Mouse (Mus musculus): ENCODE results near the gene Banp.
A peak's percentile ranks its signal among the peaks of the same experiment; 100 is the strongest.

Banp gene

DNA sequence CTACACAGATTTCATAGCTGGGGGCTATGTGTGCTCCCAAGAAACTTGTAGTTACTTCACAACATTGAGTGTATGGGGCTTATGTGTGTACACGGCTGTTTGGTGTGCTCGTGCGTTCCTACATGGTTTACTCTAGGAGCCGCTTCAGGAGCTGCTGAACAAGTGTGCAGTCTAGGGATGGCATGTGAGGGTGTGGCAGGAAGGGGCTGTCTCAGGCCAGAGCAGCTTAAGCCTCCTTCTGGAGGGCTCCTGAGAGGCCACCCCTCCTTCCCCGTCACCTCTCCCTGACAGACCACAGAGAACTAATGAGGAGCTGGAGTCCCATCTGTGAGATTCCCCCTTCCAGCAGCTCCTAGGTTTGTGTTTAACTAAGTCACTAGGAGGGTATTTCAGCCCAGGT lies 38.3 kb downstream of the Banp start:
- no peak for DNase-seq

DNA sequence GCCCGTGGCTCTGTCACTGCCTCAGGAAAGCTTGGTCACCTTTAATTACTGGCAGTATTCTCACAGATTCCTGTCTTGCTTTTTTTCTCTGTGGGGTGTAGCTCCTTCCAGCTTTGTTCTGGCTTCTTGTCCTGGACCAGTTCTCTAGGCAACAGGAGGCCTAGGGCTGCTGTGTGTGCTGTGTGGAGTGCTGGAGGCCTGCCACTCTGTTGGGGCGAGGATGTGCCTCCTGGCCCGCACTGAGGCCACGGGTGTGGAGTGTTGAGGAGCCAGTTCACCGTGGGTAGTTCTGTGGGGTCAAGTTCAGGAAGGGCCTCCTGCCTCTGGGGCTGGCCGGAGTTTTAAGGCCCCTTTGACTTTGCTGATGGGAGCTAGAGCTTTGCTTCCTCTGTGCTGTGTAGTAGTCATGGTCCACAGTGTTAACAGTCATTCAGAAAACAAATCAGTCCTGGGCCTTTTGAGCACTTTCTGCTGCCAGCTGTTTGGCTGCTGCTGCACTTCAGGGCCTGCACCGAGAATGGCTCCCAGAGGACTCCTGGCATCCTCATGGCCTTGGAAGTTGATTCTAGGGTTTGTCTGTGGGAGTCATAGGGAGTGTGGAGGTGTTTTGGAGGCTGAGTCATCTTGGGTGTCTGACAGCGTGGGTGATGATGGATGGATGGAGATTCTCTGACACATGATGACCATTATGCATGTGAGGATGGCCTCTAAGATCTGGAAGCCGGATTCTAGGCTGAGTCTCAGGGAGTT lies 41.1 kb downstream of the Banp start:
- peak; percentile 94 for DNase-seq

DNA sequence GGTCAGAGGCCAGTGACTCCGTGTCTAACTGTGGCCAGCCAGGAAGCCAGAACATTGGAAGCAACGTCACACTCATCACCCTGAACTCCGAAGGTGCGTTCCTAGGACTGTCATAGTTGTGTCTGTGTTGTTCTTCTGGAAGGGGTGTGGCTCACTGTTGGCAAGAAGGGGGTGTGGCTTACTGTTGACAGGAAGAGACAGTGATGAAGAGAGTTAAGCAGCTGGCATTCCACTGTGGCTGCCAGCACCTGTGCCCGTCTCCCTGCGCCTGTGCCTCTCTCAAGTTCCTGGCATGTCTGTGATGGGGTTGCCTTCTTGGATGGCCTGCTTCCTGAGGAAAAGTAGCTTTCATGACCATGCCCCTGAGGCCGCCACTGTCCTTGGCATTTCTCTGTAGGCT lies 42.1 kb downstream of the Banp start:
- no peak for DNase-seq

DNA sequence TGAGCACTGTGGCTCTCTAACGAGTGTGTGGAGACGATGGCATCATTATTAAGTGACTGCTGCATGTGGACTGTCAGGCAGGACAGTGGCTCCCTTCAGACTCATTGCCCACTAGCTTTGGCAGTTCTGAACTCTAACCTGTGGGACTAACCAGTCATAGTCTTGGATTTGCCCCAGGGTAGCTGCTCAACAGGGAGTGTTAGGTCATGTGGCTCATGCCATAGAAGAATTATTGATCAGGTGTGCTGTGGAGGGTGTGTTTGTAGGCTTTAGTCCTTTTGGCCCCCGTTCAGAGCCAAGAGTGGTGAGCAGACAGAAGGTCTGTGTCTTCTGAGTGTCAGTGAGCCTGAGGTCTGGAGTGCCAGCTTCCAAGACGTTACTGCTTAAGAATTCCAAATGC lies 43.4 kb downstream of the Banp start:
- DNase-seq: no peak

DNA sequence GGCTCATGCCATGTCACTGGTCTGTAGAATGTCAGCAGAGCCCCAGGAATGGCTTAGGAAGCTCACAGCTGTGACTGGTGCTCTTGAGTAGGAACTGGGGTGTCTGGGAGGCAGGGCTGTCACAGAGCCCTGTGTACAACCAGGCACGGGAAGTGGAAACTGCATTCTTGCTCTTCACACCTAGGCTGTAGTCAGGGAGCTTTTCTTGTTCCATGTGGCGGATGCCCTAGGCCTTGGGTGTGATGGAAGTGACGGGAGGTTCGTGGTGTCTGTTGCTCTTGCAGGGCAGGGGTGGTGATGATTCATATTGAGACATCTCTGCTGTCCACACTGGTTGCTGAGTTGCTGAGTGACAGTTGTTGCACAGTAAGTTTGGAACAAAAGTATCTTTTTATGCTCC lies 45.6 kb downstream of the Banp start:
- DNase-seq: no peak

DNA sequence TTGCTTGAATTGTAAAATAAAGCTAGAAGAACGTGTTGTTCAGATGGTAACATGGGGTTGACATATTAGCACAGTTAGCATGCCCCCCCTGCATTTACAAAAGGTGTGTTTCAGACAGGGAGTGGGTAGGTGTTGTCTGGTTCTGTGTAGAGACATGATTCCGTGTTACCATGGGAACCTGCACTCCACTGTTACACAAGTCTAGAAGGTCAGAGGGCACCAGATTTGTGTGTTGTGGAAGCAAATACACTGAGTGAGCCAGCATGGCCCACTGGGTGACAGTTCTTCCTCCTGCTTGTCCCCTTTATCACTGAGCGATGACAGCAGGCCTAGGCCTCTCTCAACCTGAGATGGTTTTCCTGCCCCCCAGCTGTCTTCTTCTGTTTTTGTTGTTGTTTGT lies 46.3 kb downstream of the Banp start:
- DNase-seq: no peak

DNA sequence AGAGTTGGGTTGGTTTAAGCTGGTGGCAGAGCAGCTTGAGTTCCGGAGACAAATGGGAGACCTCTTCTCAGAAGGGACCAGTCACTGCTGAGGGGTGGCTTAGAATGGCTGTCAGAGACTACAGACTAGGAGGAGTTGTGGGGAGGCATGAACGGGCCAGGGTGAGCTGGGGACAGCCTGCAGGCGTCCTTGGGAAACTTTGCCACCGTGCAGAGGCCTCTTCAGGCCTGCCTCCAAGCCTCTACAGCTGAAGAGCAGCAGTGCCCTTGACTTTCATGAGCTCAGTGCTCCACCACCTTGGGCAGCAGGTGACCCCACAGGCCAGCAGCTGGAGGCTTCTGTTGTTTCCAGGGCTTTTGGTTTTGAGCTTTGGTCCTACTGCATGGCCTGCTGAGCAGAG lies 49.1 kb downstream of the Banp start:
- DNase-seq: no peak

DNA sequence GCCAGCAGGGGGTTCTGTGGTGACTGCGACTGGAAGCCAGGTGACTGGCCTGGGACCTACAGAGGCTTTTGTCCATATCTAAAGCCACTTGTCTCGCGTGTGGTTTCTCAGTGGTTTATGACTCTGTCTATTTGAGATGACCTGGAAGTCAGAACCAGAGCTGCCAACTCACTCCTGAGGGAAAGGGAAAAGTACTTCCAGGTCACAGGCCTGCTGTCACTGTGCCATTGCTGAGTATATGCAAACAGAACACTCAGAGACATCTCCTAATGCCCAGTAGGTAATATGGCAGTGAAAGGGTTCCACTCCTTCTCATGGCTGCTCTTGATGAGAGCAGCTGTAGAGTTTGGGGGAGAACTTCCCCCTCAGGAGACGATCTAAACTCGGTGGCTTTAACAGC lies 49.7 kb downstream of the Banp start:
- DNase-seq: no peak

DNA sequence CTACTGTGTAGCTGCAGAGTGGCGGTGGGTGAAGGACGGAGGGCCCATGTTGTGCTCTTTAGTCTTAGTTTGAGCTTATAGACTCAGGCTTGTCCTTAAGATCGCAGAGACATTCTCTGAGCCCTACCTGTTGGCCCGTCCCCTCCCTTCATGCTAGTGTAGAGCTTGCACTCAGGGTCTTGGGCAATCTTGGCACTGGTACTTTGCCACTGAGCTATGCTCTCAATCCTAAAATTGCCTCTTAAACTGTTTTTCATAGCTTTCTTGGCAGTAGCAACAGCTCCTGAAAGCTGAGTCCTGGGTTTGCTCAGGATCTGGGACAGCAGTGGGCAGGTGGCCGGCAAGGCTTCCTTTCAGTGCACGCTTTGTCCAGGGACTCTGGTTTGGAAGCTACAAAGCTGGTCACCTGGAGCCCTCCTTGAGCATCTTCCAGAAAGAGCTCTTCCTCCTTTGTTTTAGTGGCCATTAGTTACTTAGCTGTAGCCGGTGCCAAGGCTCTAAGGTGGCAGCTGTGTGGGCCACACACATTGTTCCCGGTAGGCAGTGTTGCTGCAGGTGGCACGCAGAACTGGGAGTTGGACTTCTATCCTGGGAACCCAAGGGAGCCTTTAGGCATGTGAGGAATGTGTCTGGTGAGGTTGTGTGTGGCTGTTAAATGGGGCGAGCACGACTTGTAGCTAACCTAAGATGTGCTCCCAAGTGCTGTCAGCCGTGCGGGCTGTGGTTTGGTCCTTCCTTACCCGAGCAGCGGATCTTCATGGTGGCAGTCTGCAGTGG lies 52.0 kb downstream of the Banp start:
- no peak for DNase-seq

DNA sequence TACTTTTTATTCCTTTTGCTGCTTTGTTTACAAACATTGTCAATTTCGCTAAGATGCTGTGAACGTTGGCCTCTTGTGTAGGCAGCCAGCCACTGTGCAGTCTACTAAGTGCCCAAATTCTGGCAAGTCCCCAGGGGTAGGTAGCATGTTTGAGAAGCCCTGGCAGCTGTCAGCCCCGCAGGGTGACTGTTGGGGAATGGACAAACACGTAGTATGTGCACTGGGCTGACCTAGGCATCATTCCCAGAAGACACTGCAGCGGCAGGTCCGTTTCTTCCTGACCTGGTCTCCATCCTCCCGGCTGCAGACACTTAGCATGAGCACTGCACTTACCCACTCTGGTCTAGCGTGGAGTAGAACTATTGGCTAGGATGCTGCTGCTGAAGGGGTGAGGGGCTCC lies 54.1 kb downstream of the Banp start:
- peak; percentile 94 for DNase-seq

DNA sequence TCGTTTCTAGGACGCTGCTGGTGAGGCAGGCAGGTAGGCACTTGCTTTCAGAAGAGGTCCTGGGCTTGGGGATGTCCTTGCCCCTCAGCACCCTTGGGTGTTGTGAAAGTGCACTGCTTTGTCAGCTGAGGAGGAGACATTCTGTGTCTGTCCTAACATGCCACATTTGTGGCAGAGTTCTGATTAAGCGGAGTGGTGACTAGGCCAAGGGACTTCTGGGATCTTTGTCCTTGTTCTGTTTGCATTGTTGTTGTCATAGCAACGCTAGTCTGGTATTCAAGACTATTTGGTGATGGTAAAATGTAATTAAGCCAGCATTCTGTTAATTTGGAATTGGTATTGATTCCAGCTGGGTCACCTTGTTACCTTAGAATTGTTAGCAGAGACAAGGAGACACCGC lies 54.6 kb downstream of the Banp start:
- no peak for DNase-seq

DNA sequence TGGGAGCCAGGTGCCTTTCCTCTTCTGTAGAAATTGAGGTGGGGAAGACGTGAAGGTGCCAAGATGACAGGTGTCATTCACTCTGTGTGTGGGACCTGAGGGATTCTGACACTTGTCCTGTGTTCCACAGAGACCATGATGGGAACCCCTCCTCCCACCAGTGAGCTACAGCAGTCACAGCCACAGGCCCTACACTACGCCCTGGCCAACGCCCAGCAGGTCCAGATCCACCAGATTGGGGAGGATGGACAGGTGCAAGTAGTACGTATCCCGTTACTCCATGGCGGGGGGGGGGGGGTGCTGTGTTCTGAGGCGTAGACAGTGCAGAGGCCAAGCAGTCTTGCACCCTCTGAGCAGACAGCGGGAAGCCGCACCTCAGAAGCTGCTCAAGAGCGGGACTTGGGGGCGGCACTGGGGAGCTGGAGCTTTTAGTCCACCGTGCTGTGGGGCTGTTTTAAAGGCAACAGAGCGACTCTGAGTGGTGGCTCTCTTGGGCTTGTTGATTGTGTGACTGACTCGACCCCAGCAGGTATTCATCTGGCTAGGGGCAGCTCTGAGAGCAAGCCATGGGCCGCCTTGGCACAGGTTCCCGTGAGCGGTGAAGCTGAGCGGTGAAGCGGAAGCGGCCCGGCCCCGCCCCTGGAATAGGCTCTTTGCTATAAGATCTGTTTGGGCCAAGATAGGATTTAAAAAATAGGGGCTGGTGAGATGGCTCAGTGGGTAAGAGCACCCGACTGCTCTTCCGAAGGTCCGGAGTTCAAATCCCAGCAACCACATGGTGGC lies 56.1 kb downstream of the Banp start:
- no peak for DNase-seq

DNA sequence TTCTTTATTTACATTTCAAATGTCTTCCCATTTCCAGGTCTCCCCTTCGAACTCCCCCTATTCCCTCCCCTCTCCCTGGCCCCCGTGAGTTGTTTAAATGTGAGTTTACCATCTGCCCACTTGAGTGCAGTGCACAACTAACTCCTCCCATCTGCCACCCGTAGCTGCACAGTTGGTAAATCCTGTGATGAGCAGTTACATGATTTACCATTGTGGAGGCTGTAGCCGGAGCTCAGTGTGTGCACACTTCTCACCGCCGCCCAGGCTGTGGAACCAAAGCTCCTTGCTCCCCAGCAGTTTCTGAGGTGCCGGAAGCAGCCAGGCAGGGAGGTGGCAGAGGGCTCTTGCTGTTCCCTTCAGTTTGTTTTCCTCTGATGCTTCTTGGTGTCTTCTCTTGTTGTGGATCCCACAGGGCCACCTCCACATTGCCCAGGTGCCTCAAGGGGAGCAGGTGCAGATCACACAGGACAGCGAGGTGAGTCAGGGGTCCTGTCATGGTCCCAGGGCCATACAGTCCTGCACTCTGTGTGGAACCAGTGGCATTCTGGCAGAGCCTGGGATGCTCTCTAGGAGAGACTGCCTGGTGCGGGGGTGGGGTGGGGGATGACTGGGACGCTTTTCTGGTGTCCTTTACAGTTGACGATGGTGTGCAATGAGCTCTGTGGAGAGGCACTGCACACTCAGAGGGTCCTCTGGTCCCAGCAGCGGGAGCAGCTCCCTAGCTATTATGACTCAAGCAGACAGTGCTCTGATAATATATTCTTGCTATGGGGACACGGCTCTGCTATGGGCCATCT lies 57.3 kb downstream of the Banp start:
- no peak for DNase-seq

DNA sequence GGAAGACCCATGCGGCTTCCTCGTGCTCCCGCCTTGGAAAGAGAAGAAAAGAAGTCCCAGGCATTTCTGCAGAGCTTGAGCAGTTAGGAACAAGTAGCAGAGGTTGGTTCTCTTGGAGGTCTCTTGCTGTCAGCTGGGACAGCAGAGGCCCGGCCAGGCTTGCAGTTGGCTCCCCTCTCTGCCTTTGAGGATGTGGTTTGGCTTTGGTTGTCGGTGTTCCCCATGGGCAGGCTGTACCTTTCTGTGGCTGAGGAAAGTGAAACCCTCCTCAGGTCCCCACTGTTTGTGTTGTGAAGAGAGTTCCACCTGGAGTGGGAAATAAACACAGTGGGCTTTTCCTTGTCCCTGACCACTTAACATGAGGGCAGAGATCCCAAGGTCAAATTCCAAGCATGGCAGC lies 58.8 kb downstream of the Banp start:
- DNase-seq: no peak

DNA sequence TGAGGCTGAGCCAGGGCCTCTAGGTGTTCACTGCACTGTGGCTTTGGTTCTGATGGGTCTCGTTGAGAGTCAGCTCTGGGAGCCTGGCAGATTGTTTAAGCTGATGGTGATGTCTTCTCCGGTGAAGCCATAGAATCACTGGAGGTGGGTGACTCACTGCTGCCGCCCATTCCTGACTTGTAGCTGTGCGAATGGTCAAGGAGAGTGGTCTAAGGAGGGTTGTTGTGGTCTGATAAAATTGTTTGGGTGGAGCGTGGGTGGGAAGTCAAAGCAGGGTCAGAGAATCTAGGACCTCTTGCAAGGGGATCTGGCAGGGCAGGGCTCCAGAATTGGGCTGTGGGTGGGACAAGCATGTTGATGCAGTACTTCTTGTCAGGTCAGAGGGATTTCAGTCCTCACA lies 61.1 kb downstream of the Banp start:
- no peak for DNase-seq

DNA sequence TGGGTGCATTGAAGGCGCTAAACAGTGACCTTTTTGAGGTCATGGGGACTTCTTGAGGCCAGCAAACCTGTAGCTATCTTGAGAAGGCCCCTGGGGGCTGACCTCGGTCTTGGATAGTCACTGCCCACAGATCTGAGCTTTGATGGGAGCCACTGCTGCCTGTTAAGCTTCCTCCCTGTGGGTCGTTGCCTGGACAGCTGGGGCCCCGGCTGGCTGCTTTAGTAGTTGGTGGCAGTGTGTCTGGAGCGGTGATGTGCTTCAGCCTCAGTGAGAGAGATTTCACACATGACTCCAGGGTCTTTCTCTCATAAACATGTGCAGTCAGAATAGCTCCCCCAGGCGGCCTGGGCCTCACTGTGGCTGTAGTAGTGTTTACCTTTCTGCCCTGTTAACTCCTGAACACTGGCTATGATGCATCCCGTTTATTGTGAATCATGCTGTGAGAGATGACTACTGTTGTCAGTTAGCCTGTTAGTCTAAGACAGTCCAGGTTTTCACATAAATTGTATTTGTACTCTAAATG lies 61.6 kb downstream of the Banp start:
- DNase-seq: no peak

DNA sequence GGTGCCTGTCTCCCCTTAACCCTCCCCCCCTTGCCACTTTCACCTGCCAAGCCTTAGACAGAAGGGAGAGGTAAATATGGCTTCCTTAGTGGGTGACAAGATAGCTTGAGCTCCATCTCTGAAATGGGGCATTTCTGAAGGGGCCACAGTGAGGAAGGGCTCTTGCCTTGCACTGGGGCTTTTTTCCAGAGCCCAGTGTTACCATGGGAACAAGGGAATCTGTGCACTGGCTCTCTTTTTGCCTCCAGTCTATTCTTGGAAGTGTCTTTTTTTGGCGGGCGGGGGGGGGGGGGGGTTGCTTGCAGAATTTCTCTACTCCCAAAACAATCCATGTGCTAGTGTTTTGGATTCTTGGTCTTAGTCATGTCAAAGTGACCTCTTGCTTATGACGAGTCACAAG lies 65.1 kb downstream of the Banp start:
- DNase-seq: no peak

DNA sequence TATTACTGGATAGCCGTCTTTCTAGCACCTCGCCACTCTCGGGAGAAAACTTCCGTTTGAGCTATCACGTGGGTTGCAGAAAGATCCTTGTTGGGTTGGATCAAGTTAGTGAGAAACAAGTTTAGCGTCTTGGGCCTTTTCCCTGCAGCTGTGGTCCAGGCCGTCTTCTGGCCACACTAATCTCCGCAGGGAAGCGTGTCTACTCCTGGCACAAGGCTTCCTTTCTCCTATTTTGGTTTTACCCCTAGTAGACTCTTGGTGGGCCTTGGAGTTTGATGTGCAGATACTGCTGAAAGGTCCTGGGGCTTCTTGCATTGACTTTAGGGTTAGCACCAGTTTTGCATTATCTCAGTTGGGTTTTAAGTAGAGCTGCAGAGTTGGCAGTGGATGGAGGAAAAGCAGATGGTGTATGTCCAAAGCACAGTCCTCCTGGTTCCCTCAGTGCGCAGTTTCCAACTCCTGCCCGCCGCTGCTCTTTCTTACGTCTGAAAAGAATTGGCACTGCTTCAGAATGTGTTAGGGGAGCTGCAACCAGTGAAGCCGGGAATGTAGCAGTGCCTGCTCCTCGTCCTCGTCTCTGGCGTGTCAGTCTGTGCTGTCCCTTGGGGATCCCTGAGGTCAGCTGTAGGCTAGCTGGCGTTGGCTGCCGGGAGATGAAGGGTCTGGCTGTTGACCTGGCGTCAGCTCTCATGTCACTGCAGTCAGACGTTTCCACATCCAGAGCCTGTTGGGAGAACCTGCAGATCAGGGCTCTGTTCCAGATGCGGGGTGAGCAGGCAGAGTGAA lies 68.7 kb downstream of the Banp start:
- peak; percentile 98 for DNase-seq

DNA sequence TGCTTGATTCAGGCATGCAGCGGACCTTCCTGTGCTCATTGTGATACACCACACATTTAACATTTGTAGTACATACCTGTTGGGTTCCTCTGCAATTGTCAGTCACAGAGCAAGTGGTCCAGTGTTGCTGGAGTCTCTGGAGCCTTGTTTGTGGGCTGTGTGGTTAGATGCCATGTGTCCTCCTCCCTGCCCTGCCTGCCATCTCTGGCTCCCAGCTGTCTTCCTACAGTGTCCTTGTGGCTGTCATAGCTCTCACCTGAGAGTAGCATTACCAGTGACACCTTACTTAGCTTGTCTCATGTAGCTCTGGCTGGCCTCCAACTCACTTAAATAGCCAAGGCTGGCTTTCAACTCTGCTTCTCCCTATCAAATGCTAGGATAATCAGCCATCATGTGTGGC lies 69.6 kb downstream of the Banp start:
- DNase-seq: no peak

DNA sequence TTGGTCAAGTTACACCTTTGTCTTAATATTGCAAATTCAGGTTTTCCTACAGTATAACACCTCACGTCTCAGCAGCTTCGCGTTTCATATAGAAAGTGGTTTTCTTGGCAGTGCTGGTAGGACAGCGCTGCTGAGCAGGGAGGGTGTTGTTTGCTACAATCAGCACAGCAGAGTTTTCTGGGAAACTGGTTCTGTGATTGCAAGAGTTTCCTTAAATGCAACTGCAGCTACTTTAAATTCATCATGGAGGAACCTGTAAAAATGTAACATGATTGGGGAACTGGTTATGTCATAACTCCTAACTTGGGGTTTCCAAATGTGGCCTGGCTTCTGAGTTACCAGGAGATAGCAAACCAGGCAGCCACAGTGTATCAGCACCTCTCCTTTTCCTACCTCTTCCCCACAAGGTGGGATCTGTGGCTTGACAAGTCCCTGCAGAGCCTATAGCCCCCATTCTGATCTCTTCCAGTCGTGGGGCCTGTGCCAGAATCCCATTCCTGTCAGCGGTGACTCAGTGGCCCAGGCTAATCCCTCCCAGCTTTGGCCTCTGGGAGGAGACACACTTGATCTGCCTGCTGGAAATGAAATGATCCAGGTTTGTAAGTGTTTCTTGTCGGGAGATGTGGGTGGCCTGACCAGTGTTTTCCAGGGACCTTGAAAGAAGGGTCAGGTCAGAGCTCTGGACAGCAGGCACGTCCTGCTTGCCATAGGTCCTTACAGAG lies 70.7 kb downstream of the Banp start:
- no peak for DNase-seq

DNA sequence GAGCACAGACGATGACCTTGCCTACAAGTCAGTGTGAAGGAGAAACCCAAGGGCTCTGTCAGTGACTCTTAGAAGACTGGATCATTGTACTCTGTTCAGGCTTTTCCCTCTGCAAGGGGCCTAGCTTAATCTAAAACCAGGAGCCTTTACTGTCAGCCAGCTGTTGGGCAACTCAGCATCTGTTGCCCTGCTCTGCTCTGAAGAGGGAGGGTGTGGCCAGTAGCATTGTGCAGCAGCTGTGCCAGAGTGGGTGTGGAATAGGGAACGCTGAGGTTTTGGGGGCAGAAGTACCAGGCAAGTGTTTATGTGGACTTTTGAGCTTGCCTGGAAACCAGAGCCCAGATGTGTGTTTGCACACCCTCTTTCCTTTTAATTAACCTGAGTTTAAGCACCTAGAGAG lies 72.2 kb downstream of the Banp start:
- peak; percentile 96 for DNase-seq
